Mouse (Mus musculus) spleen, postnatal 14 days (tissue): ENCODE results near the gene Efl1.

Experiments used
- DNase-seq, 2 experiments: peaks; one replicate each; pipeline ENCODE4 v3.0.0; 2021 to 2022; ENCODE audit warnings: low spot score in 2 of 2

Efl1 gene

GRCm38 (mm10) chr7:82648353-82649080, at the start of gene Efl1, which contains the start of gene Saxo2:
Gene Efl1 (plus strand): TSS chr7:82648614.
Gene Saxo2 (minus strand): TSS chr7:82648528.
- DNase-seq = peak; percentile 85 to 93

- no peak for DNase-seq
Observed at GRCm38 (mm10) chr7:82602008-82602407, 46.4 kb upstream of the Efl1 start.

GRCm38 (mm10) chr7:82605425-82605824, 43.0 kb upstream of the Efl1 start:
- no peak for DNase-seq

GRCm38 (mm10) chr7:82609629-82610028, 38.8 kb upstream of the Efl1 start:
- DNase-seq = no peak

- peak in 1 of 2 experiments; percentile 24 for DNase-seq
Observed at GRCm38 (mm10) chr7:82625342-82625741, 23.1 kb upstream of the Efl1 start.

- no peak for DNase-seq
Observed at GRCm38 (mm10) chr7:82647183-82647582, 1.2 kb upstream of the Efl1 start.

- no peak for DNase-seq
Observed at GRCm38 (mm10) chr7:82647909-82648308, 505 bp upstream of the Efl1 start.

- DNase-seq = no peak
Observed at GRCm38 (mm10) chr7:82649081-82649445, 649 bp downstream of the Efl1 start.

GRCm38 (mm10) chr7:82664604-82665003, 16.2 kb downstream of the Efl1 start:
- DNase-seq = no peak

- no peak for DNase-seq
Observed at GRCm38 (mm10) chr7:82676001-82676400, 27.6 kb downstream of the Efl1 start.

GRCm38 (mm10) chr7:82676834-82677233, 28.4 kb downstream of the Efl1 start:
- no peak for DNase-seq

- no peak for DNase-seq
Observed at GRCm38 (mm10) chr7:82679901-82680300, 31.5 kb downstream of the Efl1 start.

GRCm38 (mm10) chr7:82688736-82689135, 40.3 kb downstream of the Efl1 start:
- no peak for DNase-seq

- DNase-seq = no peak
Observed at GRCm38 (mm10) chr7:82691021-82691738, 42.8 kb downstream of the Efl1 start.

GRCm38 (mm10) chr7:82697668-82698067, 49.3 kb downstream of the Efl1 start:
- no peak for DNase-seq

GRCm38 (mm10) chr7:82698968-82699367, 50.6 kb downstream of the Efl1 start:
- DNase-seq = no peak

- DNase-seq = no peak
Observed at GRCm38 (mm10) chr7:82702384-82703343, 54.2 kb downstream of the Efl1 start.

- DNase-seq = no peak
Observed at GRCm38 (mm10) chr7:82709172-82709571, 60.8 kb downstream of the Efl1 start.

GRCm38 (mm10) chr7:82715210-82715911, 66.9 kb downstream of the Efl1 start:
- DNase-seq = peak in 1 of 2 experiments; percentile 12

- no peak for DNase-seq
Observed at GRCm38 (mm10) chr7:82715912-82716601, 67.6 kb downstream of the Efl1 start.

- no peak for DNase-seq
Observed at GRCm38 (mm10) chr7:82719285-82719684, 70.9 kb downstream of the Efl1 start.
